Mouse (Mus musculus): ENCODE measurements around the gene Itch.

Gene Itch

DNA sequence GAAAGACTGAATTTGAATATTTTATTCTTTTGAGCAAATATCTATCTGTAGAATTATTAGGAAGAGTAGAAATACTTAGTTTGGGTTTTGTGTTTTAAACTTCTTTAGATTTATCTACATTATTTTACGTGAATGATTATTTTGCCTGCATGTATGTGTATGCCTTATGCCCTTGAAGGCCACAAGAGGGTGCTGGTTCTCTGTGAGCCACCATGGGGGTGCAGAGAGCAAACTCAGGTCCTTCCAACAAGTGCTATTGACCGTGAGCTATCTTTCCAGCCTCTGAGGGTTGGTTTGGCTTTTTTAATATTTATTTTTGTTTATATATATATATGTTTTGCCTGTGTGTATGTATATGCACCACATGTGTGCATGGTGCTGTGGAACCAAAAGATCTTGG, 74.1 kb downstream of the Itch start:
- peak; percentile 27 for DNase-seq

- no peak for DNase-seq
These were observed 89.8 kb downstream of the Itch start for GRCm38 (mm10) chr2:155223145-155223544.

GRCm38 (mm10) chr2:155224721-155225120, 91.4 kb downstream of the Itch start:
- no peak for DNase-seq

DNA sequence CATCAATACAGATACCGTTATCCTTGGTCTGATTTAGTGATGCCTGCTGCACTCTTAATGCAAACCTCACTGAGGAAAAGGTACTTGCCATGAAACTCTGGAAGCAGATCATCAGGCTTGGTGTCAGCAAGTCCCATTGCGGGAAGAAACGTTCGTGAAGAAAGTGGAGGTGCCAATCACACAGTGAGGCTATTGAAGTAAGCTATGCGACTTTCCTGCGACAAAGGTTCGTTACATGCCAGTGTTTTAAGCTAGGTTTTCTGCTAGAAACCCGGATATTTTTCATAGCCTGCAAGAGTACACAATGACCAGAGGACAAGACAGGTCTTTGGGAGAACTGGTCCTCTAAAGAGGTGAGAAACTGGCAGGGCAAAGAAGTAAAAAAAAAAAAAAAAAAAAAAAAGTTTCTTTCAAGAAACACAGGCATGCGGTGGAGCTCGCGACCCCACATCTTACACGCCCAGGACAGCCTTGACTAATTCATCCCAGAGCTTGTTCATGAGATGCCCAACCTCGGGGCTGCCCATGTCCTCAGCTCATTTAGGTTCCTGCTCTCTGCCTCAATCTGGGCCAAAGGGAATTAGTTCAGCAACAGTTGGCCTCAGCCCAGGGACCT, 102.5 kb downstream of the Itch start:
- no peak for DNase-seq

DNA sequence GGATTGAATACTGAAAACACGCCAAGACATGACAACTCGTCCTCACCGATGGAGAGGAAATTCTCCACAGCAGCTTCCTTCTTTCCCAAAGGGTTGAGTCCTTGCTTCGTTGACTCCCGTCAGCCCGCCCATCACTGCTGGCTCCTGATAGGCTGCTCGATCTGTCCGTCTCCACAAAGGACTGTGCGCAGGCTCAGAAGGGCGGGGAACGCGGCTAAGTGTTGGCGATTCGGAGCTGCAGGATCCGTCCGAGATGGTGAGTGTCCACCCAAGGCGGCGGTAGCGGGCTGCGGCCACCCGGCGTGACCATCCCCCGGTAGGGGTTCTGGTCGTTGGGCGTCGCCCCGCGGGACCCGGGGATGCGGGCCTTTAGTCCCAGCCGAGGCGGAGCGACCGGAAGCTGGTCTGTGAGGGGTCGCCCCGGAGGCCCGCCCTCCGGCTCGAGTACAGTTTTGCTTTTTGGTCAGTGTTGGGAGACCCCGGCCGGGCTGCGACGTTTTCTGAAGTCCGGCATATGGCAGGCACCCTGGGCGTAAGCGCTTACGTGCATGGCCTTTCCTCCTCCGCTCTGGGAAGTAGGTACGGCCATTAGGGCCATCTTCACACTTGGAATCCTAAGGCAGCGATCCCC, 103.2 kb downstream of the Itch start, which contains the start of gene Dynlrb1:
Gene Dynlrb1, plus strand, starts transcription at position 172 of the 631 bp plus-strand sequence.
- peak; percentile 97 for DNase-seq

- DNase-seq: peak; percentile 16
These were observed 104.0 kb downstream of the Itch start for GRCm38 (mm10) chr2:155237276-155237675.

- DNase-seq: peak; percentile 68
These were observed 107.6 kb downstream of the Itch start for GRCm38 (mm10) chr2:155240915-155241314.

- no peak for DNase-seq
These were observed 109.1 kb downstream of the Itch start for GRCm38 (mm10) chr2:155242296-155242855.

GRCm38 (mm10) chr2:155246231-155246630, 112.9 kb downstream of the Itch start:
- DNase-seq: no peak

DNA sequence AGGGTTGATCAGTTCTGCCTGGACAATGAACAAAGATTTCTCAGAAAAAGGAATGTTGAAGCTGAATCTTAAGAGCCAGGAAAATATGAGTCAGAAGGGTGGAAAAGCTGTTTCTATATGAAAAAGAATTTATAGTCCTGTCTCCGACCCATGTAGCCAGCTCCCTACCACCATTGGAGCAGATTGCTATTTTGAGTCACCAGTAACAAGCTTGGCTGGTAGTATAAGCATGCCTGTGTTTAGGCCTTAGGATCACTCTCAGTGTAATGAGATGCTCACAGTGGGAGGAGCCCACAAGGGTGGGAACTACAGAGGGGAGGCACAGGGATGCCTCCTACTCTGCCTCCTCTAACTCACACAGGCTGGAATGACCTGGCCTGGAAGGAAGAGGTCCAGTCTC, 114.9 kb downstream of the Itch start:
- DNase-seq: no peak

DNA sequence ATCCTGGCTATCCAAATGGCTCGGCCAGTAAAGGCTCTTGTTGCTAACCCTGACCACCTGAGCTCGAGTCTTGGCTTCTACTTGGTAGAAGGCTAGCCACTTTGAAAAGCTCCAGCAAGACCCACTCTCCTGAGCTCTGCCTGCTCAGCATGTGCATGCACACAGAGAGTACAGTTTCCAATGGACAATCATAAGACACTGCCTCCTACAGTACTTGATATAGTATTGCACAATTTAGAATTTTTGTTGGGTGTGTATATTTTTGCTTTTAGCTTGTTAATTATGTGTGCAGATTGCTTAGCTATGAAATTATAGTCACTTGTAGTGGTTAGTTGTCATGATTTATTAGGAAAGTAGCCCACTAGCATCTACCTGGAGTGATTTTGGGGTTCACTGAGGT, 115.4 kb downstream of the Itch start:
- no peak for DNase-seq

DNA sequence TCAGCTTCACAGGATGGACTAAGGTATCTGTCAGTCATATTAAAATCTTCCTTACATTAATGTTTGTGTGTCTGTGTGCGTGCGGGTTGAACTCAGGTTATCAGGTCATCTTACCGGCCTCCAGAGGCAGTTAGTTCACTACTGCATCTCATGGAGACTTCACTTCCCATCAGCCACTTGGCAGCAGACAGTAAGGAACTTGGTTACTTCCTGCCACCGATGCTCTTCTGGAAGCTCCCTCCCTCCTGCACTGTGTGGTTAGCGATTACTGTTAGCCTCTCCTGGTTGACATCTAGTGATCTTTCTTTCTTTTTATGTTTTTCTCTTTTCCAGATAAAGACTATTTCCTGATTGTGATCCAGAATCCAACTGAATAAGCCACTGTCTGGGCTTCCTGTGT, 116.3 kb downstream of the Itch start:
- no peak for DNase-seq

DNA sequence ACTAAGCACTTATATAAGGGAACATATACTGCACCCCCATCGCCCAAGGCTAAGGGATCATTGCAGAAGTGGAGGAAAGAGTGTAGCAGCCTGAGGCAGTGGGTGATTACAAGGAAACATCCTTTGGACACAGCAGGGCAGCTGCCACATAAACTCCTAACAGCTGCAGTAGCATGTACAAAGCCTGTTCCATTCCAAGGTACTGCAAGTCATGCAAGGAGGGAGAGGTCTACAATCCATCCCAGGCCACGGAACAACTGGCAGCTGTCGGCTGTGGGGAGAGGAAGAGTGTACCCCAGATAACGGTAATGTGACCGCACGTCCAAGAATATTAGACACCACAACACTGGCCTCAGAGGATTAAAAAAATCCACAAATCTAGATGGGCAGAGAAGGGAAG, 132.2 kb downstream of the Itch start:
- DNase-seq: no peak

DNA sequence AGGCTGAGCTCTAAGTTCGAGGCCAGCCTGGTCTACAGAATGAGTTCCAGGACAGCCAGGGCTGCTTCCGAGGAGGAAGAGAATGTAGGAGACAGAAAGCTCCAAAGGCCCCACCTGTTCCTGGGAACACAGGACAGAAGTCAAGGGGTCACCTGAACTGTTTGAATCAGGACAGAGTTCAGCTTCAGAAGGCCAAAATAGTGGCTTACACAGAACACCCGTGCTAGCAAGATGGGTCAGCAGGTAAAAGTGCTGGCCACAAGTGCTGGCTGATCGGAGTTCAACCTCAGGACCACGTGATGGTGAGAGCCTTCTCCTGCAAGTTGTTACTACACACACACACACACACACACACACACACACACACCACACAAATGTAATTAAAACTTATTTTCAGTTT, 133.6 kb downstream of the Itch start:
- no peak for DNase-seq

DNA sequence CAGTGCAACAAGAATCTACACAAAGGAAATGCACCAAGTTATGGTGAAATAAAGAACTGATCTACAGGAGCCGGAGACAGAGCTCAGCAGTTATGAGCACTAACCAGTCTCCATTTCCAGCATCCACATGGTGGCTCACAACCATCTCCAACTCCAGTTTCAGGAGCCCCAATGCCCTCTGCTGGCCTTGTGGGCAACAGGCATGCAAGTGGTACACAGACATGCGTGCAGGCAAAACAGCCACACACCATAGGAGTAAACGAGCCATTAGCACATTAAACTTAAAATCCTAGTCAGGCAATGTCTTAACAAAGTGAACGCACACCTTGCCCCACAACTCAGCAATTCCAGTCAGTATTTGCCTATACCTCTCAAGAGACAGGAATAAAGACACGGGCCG, 138.6 kb downstream of the Itch start:
- DNase-seq: peak; percentile 40

GRCm38 (mm10) chr2:155272396-155273170, 139.3 kb downstream of the Itch start:
- no peak for DNase-seq

DNA sequence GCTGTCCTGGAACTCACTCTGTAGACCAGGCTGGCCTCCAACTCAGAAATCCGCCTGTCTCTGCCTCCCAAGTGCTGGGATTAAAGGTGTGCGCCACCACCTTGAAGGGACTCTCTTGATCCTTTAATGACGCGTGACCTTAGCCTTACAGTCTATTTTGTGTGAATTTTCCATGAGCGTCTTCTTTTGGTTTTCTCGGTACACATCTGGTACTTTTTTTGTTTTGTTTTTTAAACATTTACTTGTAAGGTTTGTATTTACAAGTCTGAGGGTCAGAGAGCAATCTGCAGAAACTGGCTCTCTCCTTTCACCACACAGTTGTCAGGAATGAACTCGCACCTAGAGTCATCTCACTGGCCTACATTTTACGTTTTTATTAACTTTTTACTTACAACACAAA, 140.3 kb downstream of the Itch start:
- DNase-seq: no peak

GRCm38 (mm10) chr2:155276195-155276594, 142.9 kb downstream of the Itch start, which contains the start of gene Map1lc3a:
TSS of gene Map1lc3a (plus strand) at chr2:155276297.
- peak; percentile 96 for DNase-seq
